In genomic region chr15:20463601-20464000, GRCm38 (mm10) we compare ENCODE assay signal across 35 mouse cellular contexts. TPM values are rescaled to one million over a fixed set of nuclear protein-coding genes. Genes with fewer than 3 reads are reported as not detected.
A peak's percentile ranks its signal among the peaks of the same experiment; 100 is the strongest.
DNase-seq lines count a peak whose midpoint lies in the region; ATAC-seq and TF ChIP-seq lines count a peak whose summit lies in the region.
"Had no signal": no experiment of that assay in that cellular context is flagged by ENCODE, and none has a peak within 500 bp of the region (broad histone marks: within the 10 kb centered on the region; RNA-seq: fewer than 3 reads in every experiment).

No protein-coding gene starts in this region.

- no peak for ATAC-seq in embryonic facial prominence, embryonic 14.5 days (ENCODE audit: low read depth)
- ATAC-seq in intestine, embryonic 15.5 days: peak; percentile 31; the same call in 1 of the 2 replicates
- no peak for ATAC-seq in intestine, postnatal 0 days
- ATAC-seq in midbrain, postnatal 0 days (ENCODE audit: low FRiP score): no peak
- no peak for ATAC-seq in midbrain, embryonic 14.5 days (ENCODE audit: low FRiP score, low TSS enrichment)
- ATAC-seq: activated CD4-positive, CD25-positive, alpha-beta regulatory T cell, adult 4 months; midbrain, embryonic 13.5 days had no signal

- H3K9me3 ChIP-seq in embryonic facial prominence, embryonic 14.5 days (ENCODE audit: control insufficient read depth, low read length): no peaks in the 10 kb centered on the region
- H3K9me3 ChIP-seq in embryonic facial prominence, embryonic 10.5 days: no peaks in the 10 kb centered on the region
- H3K9me3 ChIP-seq in intestine, embryonic 15.5 days: no peaks in the 10 kb centered on the region
- H3K9me3 ChIP-seq in intestine, postnatal 0 days (ENCODE audit: control insufficient read depth): no peaks in the 10 kb centered on the region
- no peaks in the 10 kb centered on the region for H3K9me3 ChIP-seq in midbrain, postnatal 0 days (ENCODE audit: low read length)
- H3K9me3 ChIP-seq in midbrain, embryonic 14.5 days (ENCODE audit: control insufficient read depth, low read length): no peaks in the 10 kb centered on the region
- H3K9me3 ChIP-seq: embryonic facial prominence, embryonic 12.5 days; forebrain, embryonic 10.5 days; hindbrain, embryonic 13.5 days; limb, embryonic 13.5 days; megakaryocyte, embryonic 14.5 days; midbrain, embryonic 13.5 days; neural tube, embryonic 15.5 days had no signal

- H3K4me3 ChIP-seq in embryonic facial prominence, embryonic 14.5 days (ENCODE audit: low read depth, low read length): no peak overlapping the region
- no peak overlapping the region for H3K4me3 ChIP-seq in embryonic facial prominence, embryonic 10.5 days
- no peak overlapping the region for H3K4me3 ChIP-seq in intestine, embryonic 15.5 days (replicated peaks)
- H3K4me3 ChIP-seq in intestine, postnatal 0 days (ENCODE audit: low read depth, low read length): no peak overlapping the region
- H3K4me3 ChIP-seq in midbrain, postnatal 0 days (ENCODE audit: low read depth, low read length): no peak overlapping the region
- H3K4me3 ChIP-seq in midbrain, embryonic 14.5 days (replicated peaks; ENCODE audit: low read depth, low read length): no peak overlapping the region
- no peak overlapping the region for H3K4me3 ChIP-seq in thymus, adult 2 months (ENCODE audit: control insufficient read depth, insufficient read depth, low read length)
- H3K4me3 ChIP-seq: embryonic facial prominence, embryonic 12.5 days; forebrain, embryonic 10.5 days; gastrocnemius, adult 2 months; hindbrain, embryonic 13.5 days; limb, embryonic 13.5 days; megakaryocyte, embryonic 14.5 days; midbrain, embryonic 13.5 days; neural tube, embryonic 15.5 days had no signal

- H3K27me3 ChIP-seq in embryonic facial prominence, embryonic 14.5 days (replicated peaks; ENCODE audit: control insufficient read depth, insufficient read depth, low read length): no peaks in the 10 kb centered on the region
- no peaks in the 10 kb centered on the region for H3K27me3 ChIP-seq in embryonic facial prominence, embryonic 10.5 days (replicated peaks; ENCODE audit: low read depth, poor library complexity, severe bottlenecking)
- H3K27me3 ChIP-seq in intestine, embryonic 15.5 days (replicated peaks): no peaks in the 10 kb centered on the region
- H3K27me3 ChIP-seq in intestine, postnatal 0 days (replicated peaks; ENCODE audit: control insufficient read depth, insufficient read depth, low read length): no peaks in the 10 kb centered on the region
- no peaks in the 10 kb centered on the region for H3K27me3 ChIP-seq in midbrain, postnatal 0 days (ENCODE audit: insufficient read depth, low read length)
- H3K27me3 ChIP-seq in midbrain, embryonic 14.5 days (ENCODE audit: control insufficient read depth, insufficient read depth, low read length): no peaks in the 10 kb centered on the region
- H3K27me3 ChIP-seq in thymus, adult 2 months (ENCODE audit: control insufficient read depth, insufficient read depth, low read length): no peaks in the 10 kb centered on the region
- H3K27me3 ChIP-seq: CH12.LX; embryonic facial prominence, embryonic 12.5 days; hindbrain, embryonic 13.5 days; limb, embryonic 13.5 days; megakaryocyte, embryonic 14.5 days; midbrain, embryonic 13.5 days; neural tube, embryonic 15.5 days had no signal

- TF ChIP-seq POLR2A in thymus, adult 2 months (IDR thresholded peaks at IDR 0.05; ENCODE audit: control insufficient read depth, extremely low read depth, insufficient read depth, low read length, poor library complexity): no peak

- no peak overlapping the region for H3K9ac ChIP-seq in embryonic facial prominence, embryonic 14.5 days (ENCODE audit: low read depth, low read length)
- H3K9ac ChIP-seq in intestine, embryonic 15.5 days: no peak overlapping the region
- H3K9ac ChIP-seq in intestine, postnatal 0 days (ENCODE audit: low read depth, low read length): no peak overlapping the region
- no peak overlapping the region for H3K9ac ChIP-seq in midbrain, postnatal 0 days (replicated peaks; ENCODE audit: low read length, poor library complexity, severe bottlenecking)
- H3K9ac ChIP-seq in midbrain, embryonic 14.5 days (replicated peaks; ENCODE audit: low read length): no peak overlapping the region
- H3K9ac ChIP-seq: embryonic facial prominence, embryonic 12.5 days; hindbrain, embryonic 13.5 days; limb, embryonic 13.5 days; midbrain, embryonic 13.5 days; neural tube, embryonic 15.5 days had no signal

- no peak for TF ChIP-seq CTCF in intestine, postnatal 0 days (IDR thresholded peaks at IDR 0.05; ENCODE audit: low read depth)
- TF ChIP-seq CTCF in midbrain, postnatal 0 days (IDR thresholded peaks at IDR 0.05): no peak
- TF ChIP-seq CTCF in thymus, adult 2 months (IDR thresholded peaks at IDR 0.05; ENCODE audit: borderline replicate concordance, control insufficient read depth, extremely low read depth, insufficient read depth, low read length, poor library complexity): no peak

- WGBS in embryonic facial prominence, embryonic 14.5 days: 62% methylated on average over 1 of the region's 1 CpGs
- 80% methylated on average over 1 of the region's 1 CpGs for WGBS in embryonic facial prominence, embryonic 10.5 days
- WGBS in intestine, embryonic 15.5 days: 55% methylated on average over 1 of the region's 1 CpGs
- 44% methylated on average over 1 of the region's 1 CpGs for WGBS in intestine, postnatal 0 days
- 89% methylated on average over 1 of the region's 1 CpGs for WGBS in midbrain, postnatal 0 days
- 81% methylated on average over 1 of the region's 1 CpGs for WGBS in midbrain, embryonic 14.5 days
- 73% methylated on average over 1 of the region's 1 CpGs for WGBS in thymus, adult 2 months

- no peaks in the 10 kb centered on the region for H3K4me1 ChIP-seq in embryonic facial prominence, embryonic 14.5 days (ENCODE audit: control insufficient read depth, insufficient read depth, low read length)
- H3K4me1 ChIP-seq in embryonic facial prominence, embryonic 10.5 days: no peaks in the 10 kb centered on the region
- H3K4me1 ChIP-seq in intestine, embryonic 15.5 days (replicated peaks): no peaks in the 10 kb centered on the region
- no peaks in the 10 kb centered on the region for H3K4me1 ChIP-seq in intestine, postnatal 0 days (replicated peaks; ENCODE audit: control insufficient read depth, insufficient read depth, low read length)
- no peaks in the 10 kb centered on the region for H3K4me1 ChIP-seq in midbrain, postnatal 0 days (ENCODE audit: insufficient read depth, low read length)
- no peaks in the 10 kb centered on the region for H3K4me1 ChIP-seq in midbrain, embryonic 14.5 days (ENCODE audit: control insufficient read depth, insufficient read depth, low read length)
- H3K4me1 ChIP-seq in thymus, adult 2 months (replicated peaks; ENCODE audit: control insufficient read depth, insufficient read depth, low read length): no peaks in the 10 kb centered on the region
- H3K4me1 ChIP-seq: embryonic facial prominence, embryonic 12.5 days; hindbrain, embryonic 13.5 days; limb, embryonic 13.5 days; megakaryocyte, embryonic 14.5 days; midbrain, embryonic 13.5 days; neural tube, embryonic 15.5 days had no signal

- no peaks in the 10 kb centered on the region for H3K36me3 ChIP-seq in embryonic facial prominence, embryonic 14.5 days (ENCODE audit: control insufficient read depth, insufficient read depth, low read length)
- no peaks in the 10 kb centered on the region for H3K36me3 ChIP-seq in embryonic facial prominence, embryonic 10.5 days (replicated peaks)
- H3K36me3 ChIP-seq in intestine, embryonic 15.5 days: no peaks in the 10 kb centered on the region
- H3K36me3 ChIP-seq in intestine, postnatal 0 days (ENCODE audit: control insufficient read depth, insufficient read depth): no peaks in the 10 kb centered on the region
- H3K36me3 ChIP-seq in midbrain, postnatal 0 days (ENCODE audit: insufficient read depth, low read length): no peaks in the 10 kb centered on the region
- no peaks in the 10 kb centered on the region for H3K36me3 ChIP-seq in midbrain, embryonic 14.5 days (ENCODE audit: control insufficient read depth, insufficient read depth, low read length)
- H3K36me3 ChIP-seq in thymus, adult 2 months (ENCODE audit: control insufficient read depth, insufficient read depth, low read length): no peaks in the 10 kb centered on the region
- H3K36me3 ChIP-seq: embryonic facial prominence, embryonic 12.5 days; forebrain, embryonic 10.5 days; hindbrain, embryonic 13.5 days; limb, embryonic 13.5 days; midbrain, embryonic 13.5 days; neural tube, embryonic 15.5 days had no signal

- H3K27ac ChIP-seq in embryonic facial prominence, embryonic 14.5 days (replicated peaks; ENCODE audit: low read depth, low read length): no peak overlapping the region
- H3K27ac ChIP-seq in embryonic facial prominence, embryonic 10.5 days (replicated peaks): no peak overlapping the region
- H3K27ac ChIP-seq in intestine, embryonic 15.5 days: no peak overlapping the region
- no peak overlapping the region for H3K27ac ChIP-seq in intestine, postnatal 0 days (ENCODE audit: low read depth, low read length)
- H3K27ac ChIP-seq in midbrain, postnatal 0 days (ENCODE audit: low read depth, low read length): no peak overlapping the region
- H3K27ac ChIP-seq in midbrain, embryonic 14.5 days (replicated peaks; ENCODE audit: low read depth, low read length): no peak overlapping the region
- no peak overlapping the region for H3K27ac ChIP-seq in thymus, adult 2 months (ENCODE audit: control insufficient read depth, insufficient read depth, low read length)
- H3K27ac ChIP-seq: embryonic facial prominence, embryonic 12.5 days; forebrain, embryonic 10.5 days; gastrocnemius, adult 2 months; hindbrain, embryonic 13.5 days; limb, embryonic 13.5 days; midbrain, embryonic 13.5 days; neural tube, embryonic 15.5 days had no signal

- peak; percentile 20 for DNase-seq in embryonic facial prominence, embryonic 14.5 days (ENCODE audit: low spot score)
- no peak for DNase-seq in embryonic facial prominence, embryonic 10.5 days (ENCODE audit: low spot score)
- peak; percentile 46 for DNase-seq in midbrain, postnatal 0 days (ENCODE audit: low spot score)
- DNase-seq in midbrain, embryonic 14.5 days: no peak
- DNase-seq in thymus, adult 2 months: no peak
- DNase-seq: adrenal gland, adult 2 months; adrenal gland, postnatal 36 days; cerebellum, adult 11 months; cerebellum, adult 9-10 months; cerebellum, postnatal 36 days; gastrocnemius, adult 2 months; gastrocnemius, postnatal 36 days; heart, adult 18-20 months; heart, postnatal 36 days; kidney, adult 2 months; kidney, postnatal 10 days; lung, postnatal 4 days; retina, postnatal 1 day; right cerebral cortex, postnatal 25 days had no signal

- no peak overlapping the region for H3K4me2 ChIP-seq in embryonic facial prominence, embryonic 14.5 days (ENCODE audit: low read depth, low read length)
- H3K4me2 ChIP-seq in intestine, embryonic 15.5 days (replicated peaks): no peak overlapping the region
- no peak overlapping the region for H3K4me2 ChIP-seq in intestine, postnatal 0 days (replicated peaks; ENCODE audit: low read depth)
- H3K4me2 ChIP-seq in midbrain, postnatal 0 days (ENCODE audit: low read depth, low read length, poor library complexity, severe bottlenecking): no peak overlapping the region
- H3K4me2 ChIP-seq in midbrain, embryonic 14.5 days (ENCODE audit: low read length): no peak overlapping the region
- H3K4me2 ChIP-seq: embryonic facial prominence, embryonic 12.5 days; heart, embryonic 11.5 days; hindbrain, embryonic 13.5 days; limb, embryonic 13.5 days; liver, embryonic 11.5 days; midbrain, embryonic 13.5 days; neural tube, embryonic 15.5 days had no signal

RNA-seq across cellular contexts. Expression of gene Cdh12, which starts 14.5 kb away (rescaled TPM):
- 0.71 and 1.1 TPM in 2 replicates for polyA plus RNA-seq in embryonic facial prominence, embryonic 14.5 days (2014; fragmentation: Nextera tagmentation; extraction: Ambion mirVana)
- polyA plus RNA-seq in embryonic facial prominence, embryonic 10.5 days (2016; fragmentation: Nextera tagmentation; extraction: Ambion mirVana): 0.11 and 0.21 TPM in 2 replicates
- 0.58 and 0.65 TPM in 2 replicates for polyA plus RNA-seq in intestine, embryonic 15.5 days (2015; fragmentation: Nextera tagmentation; extraction: Ambion mirVana)
- polyA plus RNA-seq in intestine, postnatal 0 days (2015; fragmentation: Nextera tagmentation; extraction: Ambion mirVana): 0.10 and 0.17 TPM in 2 replicates
- 14.5 and 18.8 TPM in 2 replicates for total RNA-seq in midbrain, postnatal 0 days (2014; rRNA removed)
- polyA plus RNA-seq in midbrain, postnatal 0 days (2015; fragmentation: Nextera tagmentation; extraction: Ambion mirVana): 10.9 and 14.3 TPM in 2 replicates
- 6.8 and 9.5 TPM in 2 replicates for polyA plus RNA-seq in midbrain, embryonic 14.5 days (2014; fragmentation: Nextera tagmentation; extraction: Ambion mirVana)
- not detected in 2 replicates for polyA plus RNA-seq in thymus, adult 2 months (2012; rRNA removed)
- total RNA-seq: ES-E14; gastrocnemius, adult 2 months; gastrocnemius, postnatal 36 days had no signal
- polyA plus RNA-seq: adrenal gland, adult 2 months; C2C12; kidney, adult 2 months; liver, embryonic 16.5 days had no signal

Comparison
In these comparisons a context has a peak if more than half of its experiments do, and no peak if none do; other contexts are left out.
1. DNase-seq: peak in embryonic facial prominence, embryonic 14.5 days (single experiment) and midbrain, postnatal 0 days (single experiment); none in embryonic facial prominence, embryonic 10.5 days (single experiment), midbrain, embryonic 14.5 days (single experiment) and thymus, adult 2 months (single experiment).